Mouse (Mus musculus) fibroblast of lung, adult 2 months (primary cell): ENCODE results near the gene Tex26.

Experiments used
- DNase-seq: peaks from one replicate; pipeline ENCODE4 v3.0.0-alpha.2; 2011; ENCODE audit warnings: low read depth

Tex26 gene

GRCm38 (mm10) chr5:149439531-149440179, at the start of gene Tex26:
TSS of gene Tex26 (plus strand) at chr5:149439660.
- DNase-seq = peak; percentile 32

GRCm38 (mm10) chr5:149391574-149392375, 47.7 kb upstream of the Tex26 start:
- no peak for DNase-seq

GRCm38 (mm10) chr5:149392420-149392988, 47.0 kb upstream of the Tex26 start:
- no peak for DNase-seq

DNA sequence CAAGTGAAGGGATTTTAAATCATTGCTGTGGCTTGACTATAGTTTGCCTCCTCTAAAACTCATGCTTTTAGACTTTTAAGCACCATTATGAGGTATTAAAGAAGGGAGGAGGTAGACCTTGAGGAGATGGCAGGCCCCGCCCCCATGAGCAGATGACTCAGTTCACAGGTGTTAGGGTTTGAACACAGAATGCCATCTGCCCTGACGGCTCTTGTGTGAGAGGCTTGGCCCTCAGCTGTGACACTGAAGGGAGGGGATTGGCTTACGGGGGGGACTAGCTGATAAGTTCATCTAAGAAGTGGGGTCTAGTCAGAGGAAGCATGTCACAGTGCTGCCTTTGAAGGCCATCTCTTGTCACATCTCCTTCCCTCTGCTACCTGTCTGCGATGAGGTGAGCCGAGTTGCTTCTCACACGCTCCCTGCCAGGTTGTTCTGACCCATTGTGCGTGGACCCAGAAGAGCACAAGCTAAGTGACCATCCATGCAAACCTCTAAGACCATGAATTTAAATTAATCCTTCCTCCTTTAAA, 37.9 kb upstream of the Tex26 start:
- no peak for DNase-seq

DNA sequence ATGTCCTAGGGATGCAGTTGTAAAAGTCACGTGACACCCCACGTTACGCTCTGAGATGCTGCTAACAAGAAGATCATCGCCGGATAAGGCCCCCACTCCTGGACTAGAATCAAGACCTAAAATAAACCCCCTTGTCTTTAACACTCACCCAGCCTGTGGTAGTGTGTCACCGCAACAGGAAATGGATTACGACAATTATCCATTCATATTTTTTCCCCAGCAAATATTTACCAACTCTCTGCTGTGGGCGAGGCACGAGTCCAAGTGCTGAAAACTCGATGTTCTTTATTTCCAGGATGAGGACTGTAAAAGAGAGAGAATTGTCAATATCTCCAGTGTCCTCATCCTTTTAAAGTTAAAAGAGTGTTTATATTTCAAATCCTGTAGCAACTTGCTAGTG, 37.4 kb upstream of the Tex26 start:
- no peak for DNase-seq

DNA sequence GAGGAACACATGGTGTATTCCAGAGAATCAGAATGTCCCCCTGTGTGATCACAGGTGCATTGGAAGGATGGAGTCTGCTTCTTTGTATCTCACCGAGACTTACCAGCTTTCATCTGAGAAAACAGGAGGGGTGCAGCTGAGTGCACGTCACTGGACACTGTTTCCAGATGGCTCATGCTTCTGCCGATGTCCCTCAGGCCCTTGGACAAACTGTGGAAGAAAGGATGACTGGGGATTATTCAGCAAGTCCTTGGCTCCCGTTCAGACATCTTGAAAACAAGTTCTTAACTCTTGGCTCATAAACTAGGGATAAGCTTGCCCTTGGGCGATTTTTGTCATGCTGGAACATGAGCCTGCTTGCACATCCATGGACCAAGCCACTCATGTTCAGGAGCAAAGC, 36.1 kb upstream of the Tex26 start:
- DNase-seq = no peak

DNA sequence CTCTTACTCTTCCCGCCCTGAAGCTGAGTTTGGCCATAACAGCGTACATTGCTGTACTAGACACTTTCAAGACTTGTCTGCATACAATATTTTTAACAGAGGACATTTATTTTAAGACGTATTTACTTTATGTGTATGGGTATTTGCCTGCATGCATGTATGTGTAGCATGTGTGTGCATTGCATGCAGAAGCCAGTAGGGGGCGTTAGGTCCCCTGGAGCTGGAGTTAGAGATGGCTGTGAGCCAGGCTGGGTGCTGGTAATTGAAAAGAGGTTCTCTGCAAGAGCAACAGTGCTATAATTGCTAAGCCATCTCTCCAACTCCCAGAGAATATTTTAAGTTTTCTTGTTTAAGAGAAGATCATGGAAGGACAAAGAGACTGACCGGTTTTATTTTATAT, 34.8 kb upstream of the Tex26 start:
- no peak for DNase-seq

DNA sequence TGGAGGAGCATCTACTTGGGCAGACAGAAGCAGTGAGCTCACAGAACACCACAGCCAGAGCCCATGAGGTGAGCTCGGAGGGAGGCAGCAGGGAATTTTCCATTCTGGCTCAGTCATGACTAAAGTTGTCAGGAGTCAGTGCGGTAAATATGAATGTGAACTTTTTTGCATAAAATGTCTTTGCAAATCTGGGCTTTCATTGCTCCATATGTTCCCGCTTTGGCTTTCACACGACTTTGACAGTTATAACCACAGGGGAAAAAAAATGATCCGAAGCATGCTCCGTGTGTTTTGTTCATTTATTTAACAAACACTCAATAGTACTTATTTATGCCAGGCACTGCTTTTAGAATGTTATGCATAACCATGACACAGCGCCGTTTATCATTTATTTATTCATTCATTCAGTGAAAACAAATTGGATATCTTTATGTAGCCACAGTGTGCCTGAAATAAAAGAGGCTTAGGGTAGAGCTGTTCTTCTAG, 32.6 kb upstream of the Tex26 start:
- DNase-seq = peak; percentile 84

GRCm38 (mm10) chr5:149409502-149409901, 30.0 kb upstream of the Tex26 start:
- DNase-seq = no peak

- DNase-seq = peak; percentile 84
Measured at GRCm38 (mm10) chr5:149411509-149412193, 27.8 kb upstream of the Tex26 start, which contains the start of gene Medag. TSS of gene Medag (plus strand) at chr5:149411749.

DNA sequence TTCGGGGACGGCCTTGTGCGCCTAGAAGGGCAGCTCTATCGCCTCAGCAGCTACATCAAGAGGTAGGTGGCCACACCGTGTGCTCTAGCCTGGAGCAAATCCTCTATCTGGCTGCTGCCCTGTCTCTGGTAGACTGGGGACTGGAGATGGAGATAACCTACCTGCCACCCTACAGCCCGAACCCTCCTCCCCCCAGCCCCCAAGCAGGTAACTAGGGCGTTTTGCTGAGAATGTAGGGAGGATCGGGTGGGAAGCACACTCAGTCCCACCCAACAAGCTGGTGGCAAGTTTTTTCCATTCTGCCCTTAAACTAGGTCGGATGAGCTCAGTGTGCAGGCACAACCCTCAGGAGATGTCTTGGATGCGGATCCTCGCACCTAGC, 27.3 kb upstream of the Tex26 start:
- no peak for DNase-seq

- DNase-seq = no peak
Measured at GRCm38 (mm10) chr5:149412671-149413070, 26.8 kb upstream of the Tex26 start.

DNA sequence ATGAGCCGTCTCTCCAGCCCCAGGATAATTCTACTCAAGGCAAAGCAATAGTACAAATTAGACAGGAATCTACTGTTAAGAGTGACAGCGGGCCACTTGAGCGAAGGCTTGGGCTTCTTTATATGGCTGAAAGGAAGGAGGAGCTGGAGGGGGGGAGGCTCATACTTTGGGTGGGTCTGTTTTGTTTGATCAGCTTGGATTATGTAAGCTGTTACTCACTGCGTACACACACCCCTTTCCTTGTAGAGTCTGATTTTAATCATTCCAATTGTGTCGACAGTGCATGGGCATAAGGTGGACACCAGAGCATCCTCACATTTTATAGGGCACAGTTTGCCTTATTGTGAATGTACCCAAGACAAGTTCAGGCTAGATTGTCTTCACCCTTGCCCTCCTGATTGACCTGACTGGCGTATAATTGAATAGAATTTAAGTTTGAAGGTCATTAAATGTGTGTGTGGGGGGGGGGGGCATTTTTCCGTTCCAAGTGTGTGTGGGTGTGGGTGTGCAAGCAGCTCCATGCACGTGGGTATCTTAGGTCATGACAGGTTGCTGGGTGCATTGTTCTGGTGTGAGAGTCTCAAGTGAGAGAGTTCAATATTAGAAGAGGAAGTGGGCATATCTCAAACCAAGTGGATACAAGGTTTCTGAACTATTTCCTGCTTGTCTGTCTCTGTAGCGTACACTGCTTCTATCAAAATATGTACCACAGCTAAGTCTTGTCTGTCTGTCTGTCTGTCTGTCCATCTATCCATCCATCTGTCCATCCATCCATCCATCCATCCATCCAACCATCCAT, 24.9 kb upstream of the Tex26 start:
- DNase-seq = no peak

GRCm38 (mm10) chr5:149417381-149417780, 22.1 kb upstream of the Tex26 start:
- DNase-seq = no peak

DNA sequence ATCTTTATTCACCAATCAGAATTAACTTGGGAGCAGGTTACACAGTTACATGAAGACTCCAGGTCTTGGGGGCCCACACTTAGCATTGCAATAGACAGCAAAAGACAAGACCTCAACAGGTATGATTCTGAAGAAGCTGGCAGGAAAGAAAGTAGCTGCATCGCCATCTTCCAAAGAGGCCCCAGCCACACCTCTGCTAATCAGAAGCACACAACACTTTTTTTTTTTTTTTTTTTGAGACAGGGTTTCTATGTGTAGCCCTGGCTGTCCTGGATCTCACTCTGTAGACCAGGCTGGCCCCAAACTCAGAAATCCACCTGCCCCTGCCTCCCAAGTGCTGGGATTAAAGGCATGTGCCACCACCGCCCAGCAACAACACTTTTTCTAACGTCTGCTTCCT, 12.9 kb upstream of the Tex26 start:
- DNase-seq = no peak

- DNase-seq = no peak
Measured at GRCm38 (mm10) chr5:149427277-149428060, 12.0 kb upstream of the Tex26 start.

DNA sequence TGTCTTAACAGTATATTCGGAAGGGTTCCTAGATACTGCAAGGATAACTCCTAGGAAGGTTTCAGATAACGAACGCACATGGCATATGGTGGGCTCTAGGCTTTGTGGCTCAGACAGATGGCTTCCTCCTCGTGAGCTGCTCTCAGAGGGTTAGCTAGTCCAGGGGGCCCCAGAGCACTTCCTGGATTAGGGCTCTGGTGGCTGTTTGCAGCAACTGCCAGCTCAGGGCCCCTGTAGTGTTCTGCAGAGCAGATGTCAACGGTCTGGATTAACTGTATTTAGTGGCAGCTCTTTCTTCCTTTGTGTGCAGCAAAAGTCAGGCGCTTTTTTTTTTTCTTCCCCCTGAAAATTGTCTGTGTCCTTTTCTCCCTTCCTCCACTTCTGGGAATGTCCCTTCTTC, 11.1 kb upstream of the Tex26 start:
- no peak for DNase-seq

- DNase-seq = no peak
Measured at GRCm38 (mm10) chr5:149428810-149429255, 10.6 kb upstream of the Tex26 start.

GRCm38 (mm10) chr5:149429541-149429940, 9.9 kb upstream of the Tex26 start:
- no peak for DNase-seq

DNA sequence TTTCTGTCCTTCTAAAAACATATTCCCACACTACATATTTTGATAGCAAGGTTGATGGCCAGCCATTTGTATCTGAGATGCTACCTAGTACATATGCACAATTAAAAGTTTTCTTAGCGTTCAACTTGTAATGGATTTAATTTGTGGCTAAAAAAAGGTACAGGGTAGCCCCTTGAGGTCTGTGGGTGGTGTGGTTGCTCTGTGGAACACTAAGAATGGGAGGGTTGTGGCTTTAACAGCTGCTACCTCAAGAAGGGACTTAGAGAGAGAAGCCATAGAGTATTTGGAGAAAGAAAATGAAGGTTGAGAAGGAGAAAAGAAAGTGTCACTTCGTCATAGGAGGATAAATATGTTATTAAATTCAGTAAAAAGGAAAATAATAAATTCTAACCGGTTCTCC, 8.5 kb upstream of the Tex26 start:
- no peak for DNase-seq

DNA sequence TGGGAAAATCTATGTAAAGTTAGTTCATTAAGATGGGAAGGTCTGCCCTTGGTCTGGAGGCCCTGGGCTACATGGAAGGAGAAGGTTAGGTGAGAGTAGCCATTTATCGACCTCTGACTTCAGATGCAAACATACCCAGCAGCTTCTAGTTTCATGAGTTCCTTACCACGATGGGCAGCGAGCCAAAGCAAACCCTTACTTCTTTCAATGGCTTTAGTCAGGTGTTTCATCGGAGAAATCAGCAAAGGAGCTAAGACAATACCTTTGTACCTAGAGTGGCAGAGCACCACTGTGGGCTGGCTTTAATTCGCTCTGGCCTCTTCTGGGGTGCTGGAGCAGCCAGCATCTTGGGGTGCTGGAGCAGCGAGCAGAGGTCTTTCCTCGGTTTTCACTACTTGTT, 5.8 kb upstream of the Tex26 start:
- DNase-seq = no peak
